Mouse (Mus musculus): ENCODE results near the gene Rpl27a.

Rpl27a gene

DNA sequence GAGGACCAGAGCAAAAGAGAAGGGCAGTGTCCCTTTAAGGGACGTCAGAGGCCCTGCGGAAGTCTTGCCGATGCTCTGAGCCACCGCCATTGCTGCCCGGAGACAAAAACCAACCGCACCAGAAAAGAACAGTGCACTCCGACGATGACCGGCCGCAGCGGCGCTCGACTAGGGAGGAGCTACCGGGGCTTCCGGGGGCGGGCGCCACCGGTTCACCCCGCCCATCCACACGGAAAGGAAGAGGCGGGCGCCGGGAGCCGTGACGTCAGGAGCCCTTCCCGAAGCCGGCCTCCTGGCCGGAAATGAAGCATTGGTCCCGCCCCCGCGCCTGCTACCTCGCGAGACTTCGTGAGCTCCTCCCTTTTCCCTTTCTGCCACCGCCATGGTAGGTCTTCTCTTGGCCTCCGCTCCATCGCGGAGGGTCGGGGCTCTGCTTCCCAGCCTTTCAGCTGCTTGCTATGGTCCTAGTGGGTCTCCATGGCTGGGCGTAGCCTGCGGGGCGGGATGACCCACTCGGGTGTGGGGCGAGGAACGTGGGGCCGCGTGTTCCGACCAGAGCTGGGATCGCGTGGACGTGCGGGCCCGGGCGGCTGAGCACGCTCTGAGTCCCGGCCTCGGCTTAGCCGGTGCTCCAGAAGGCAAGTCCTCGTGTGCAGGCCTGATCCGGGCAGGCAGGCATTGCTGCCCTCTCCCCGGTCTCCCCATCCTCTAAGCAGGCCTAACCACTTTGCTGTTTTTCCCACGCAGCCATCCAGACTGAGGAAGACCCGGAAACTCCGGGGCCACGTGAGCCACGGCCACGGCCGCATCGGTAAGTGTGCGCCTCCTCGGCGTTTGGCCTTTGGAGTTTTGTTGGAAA, at the start of gene Rpl27a:
Gene Rpl27a, plus strand, starts transcription at position 310 of the 859 bp plus-strand sequence.
- peak; percentile 94 for DNase-seq (ENCODE audit: low spot score)

DNA sequence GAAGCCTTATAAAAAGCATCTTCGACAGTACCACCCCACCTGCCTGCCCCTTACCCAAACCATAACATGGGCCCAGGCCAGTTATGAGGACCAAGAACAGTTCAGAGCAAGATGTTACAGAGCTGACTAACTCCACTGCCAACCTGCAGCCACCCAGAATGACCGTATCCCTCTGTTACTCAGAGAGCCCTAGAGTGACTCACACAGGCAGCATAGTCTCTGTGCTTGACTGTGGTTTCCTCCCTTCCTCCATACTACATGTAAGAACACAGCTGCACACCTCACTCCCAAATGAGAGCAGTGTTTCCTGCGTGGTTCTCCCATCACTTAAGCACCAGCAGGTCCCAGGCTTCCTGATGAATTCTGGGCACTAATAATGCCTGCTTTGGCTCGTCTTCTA, 48.2 kb upstream of the Rpl27a start:
- no peak for DNase-seq (ENCODE audit: low spot score)

DNA sequence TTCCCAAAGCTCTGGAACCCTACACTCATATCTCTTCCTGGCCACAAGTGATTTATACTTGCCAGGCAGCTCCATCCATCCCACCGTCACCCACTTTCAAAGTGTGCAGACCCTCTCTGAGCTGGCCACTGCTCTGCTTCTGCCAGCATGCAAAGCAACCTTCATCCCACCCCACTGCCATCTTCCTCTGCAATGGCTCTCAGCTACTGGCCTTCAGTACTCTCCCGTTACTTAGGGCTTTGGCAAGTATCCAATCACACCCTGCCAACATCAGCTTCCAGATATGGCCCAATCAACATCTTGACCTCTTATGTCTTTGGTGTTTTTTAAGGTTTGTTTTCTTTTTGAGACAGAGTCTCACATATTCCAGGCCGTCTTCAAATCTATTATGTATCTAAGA, 41.0 kb upstream of the Rpl27a start:
- no peak for DNase-seq (ENCODE audit: low spot score)

DNA sequence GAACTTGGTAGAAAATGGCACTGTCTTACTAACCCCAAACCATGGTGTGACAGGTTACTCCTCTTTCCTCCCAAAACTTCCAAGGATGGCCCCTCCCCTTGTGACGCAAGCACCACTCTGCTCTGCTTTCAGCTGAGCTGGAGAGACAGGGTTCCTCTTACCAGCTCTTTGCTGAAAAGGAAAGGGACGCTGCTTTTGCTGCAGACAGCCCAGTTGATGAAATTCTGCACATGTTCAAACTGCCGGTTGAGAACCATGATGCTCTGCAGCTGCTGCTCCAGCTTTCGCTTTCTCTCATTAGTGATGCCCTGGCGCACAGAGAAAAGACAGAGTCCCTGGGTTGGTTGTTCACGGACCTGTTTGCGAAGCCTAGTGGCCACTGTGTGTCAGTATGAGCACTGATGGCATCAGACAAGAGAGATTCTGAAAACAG, 38.2 kb upstream of the Rpl27a start:
- no peak for DNase-seq (ENCODE audit: low spot score)

DNA sequence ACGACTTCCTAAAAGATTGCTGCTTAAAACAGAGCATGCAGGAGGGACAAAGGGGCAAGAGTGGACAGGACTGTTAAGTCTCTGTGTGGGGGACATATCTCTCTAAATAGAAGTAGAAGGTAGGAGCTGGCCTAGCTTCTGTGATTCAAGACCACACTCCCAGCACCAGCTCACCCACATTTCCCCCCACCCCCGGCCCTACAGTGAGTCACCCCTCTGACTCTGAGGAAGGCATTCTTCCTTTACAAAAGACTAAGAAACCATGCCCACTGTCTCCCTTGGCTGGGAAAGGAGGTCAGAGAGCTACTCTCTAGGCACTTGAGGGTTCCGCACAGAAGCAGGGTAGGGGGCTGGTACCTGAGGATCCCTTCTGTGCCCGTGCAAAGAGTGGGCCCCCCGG, 34.7 kb upstream of the Rpl27a start:
- DNase-seq (ENCODE audit: low spot score), result no peak

DNA sequence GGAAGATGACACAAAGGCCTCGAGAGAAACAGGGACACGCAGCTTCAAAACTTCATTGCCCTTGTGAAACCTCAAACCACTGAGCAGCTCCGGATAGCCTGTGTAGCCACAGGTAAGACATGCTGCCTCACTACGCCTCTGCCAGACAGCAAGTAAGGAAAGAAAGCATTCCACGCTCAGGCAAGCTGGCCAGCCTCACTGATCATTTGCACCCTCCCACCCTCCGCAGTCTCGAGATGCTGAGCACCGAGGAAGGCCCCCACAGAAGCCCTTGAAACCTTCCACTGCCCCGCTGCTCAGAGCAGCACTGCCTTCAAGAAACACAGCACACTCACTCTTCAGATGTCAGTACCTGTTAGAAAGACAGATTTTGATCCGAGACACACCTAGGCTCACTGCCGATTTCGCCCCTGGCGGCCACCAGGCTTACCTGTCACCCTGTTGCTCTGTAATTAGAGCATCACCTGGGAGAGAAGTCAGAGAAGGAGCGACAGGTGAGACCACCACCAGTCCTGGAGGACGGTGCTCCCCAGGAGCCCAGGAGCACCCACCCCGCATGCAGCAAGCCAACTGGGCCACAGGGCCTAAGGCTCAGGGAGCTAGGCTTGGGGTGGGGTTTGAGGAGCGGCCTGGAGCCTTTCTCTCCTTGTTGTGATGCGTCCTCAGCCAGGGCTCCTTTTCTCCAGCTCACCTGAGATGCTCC, 26.2 kb upstream of the Rpl27a start:
- no peak for DNase-seq (ENCODE audit: low spot score)

DNA sequence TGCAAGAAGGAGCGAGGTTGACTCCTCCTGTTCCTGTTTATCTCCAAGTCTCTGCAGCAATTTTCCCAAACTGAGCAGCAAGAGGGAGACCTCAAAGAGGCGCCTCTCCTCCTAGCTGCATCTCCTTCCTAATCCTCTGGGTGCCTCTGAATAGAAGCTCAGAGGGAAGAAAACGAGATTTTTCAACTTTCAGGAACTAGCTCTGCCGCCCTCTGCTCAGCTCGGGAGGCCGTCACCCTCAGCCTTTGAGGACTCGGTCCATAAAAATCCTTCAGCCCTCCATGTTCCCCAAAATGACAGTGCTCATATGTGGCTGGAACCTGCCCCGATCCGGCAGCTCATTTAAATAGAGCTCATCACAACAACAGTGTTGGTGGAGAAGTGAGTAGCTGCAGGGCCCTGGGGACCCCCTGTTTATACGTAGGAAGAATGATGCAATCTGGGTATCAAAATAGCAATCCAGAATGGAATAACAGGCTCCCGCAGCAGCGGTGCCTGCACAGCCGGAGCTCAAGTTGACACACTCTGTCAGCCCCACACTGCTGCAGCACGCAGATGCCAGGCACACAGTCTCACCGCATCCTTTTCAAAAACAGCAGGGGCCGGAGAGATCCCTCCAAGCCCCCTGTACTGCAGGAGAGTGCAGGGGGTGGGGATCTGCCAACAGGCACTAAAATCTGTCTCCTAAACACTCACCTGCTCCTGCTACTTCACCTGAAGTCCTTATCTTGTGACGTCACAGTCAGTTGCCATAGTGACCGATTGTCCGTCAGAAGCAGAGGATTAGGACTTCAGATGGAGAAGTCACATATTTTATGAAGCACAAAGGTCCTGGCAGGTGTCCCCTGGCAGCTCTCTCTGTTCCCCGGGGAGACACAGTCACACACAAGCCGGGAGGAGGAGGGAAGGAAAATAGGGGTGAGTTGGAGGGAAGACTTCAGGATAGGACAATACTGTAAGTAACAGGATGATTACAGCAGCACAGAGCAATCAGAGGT, 25.3 kb upstream of the Rpl27a start:
- DNase-seq (ENCODE audit: low spot score), result no peak

DNA sequence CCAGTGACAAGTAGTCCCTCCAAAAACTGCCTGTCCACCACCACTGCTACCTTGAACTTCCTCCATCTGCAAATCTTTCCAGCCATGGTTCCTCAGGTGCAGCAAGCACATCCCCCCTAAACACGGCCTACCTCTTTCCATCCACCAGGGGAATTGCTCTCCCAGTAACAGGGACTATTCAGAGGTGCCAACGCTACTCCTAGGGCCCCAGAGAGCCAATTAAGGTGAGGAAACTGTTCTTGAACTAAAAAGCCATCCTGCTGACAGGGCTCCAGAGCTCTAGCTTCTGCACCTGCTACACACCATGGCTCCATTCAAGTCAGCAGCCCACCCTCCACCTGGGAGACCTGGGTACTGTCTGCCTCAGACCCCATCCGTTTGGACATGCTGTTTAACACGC, 21.4 kb upstream of the Rpl27a start:
- DNase-seq (ENCODE audit: low spot score), result no peak

DNA sequence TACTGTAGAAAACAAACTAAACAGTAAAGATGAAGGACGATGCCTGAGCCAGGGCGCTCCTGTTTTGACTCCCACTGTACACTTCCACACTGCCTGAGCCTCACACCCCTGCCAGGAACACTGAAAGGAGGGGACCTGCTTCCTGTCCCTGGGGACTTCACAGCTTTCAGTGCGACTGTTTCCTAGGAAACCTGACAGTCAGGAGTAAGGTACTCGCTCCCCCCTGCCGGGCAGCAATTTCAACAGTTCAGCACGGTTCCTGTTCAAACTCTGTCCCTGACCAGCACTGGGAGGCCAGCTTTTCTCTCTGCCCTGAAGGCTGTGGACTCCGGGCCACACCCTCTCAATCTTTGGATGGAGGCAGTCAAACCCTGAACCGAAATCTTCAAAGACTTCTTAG, 11.8 kb upstream of the Rpl27a start:
- no peak for DNase-seq (ENCODE audit: low spot score)

DNA sequence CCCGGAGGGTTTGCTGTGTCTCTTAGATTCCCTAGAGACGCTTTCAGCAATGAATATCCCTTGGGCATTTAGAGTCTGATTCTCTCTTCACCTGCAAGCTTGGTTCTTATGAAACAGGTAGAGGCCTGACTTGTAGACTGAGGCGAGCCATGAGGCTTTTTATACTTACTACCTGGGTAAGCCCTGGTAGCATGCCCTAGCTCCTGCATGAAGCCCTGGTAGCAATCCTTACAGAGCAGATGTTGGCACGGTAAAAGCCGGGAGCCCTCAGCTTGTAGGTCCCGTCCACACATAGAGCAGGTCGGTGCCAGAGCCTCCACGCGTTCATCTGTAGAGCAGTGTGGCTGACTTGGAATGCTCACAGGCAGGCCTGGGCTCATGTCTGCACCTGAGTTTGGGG, 11.4 kb upstream of the Rpl27a start:
- no peak for DNase-seq (ENCODE audit: low spot score)

DNA sequence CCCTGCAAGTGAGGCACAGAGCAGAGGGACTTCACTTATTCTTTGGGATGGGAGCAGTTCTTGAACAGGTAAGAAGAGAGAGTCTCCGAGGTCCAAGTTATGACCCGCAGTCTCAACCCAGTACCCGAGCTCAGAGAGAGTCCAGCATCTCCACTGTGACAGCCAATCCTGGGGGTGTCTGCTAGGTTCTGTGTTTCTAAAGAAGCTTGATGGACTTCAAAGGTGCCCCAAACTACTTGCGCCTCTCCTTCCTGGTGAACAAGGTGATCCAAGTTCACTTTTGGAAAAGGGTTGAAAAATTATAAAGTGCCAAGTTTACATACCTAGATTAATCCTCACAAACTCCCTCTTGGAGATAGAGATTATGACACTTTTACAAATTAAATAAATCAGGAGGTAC, 10.9 kb upstream of the Rpl27a start, which contains the start of gene Trim66:
Gene Trim66, minus strand, starts transcription at position 101 of the 400 bp plus-strand sequence.
- DNase-seq (ENCODE audit: low spot score), result no peak

DNA sequence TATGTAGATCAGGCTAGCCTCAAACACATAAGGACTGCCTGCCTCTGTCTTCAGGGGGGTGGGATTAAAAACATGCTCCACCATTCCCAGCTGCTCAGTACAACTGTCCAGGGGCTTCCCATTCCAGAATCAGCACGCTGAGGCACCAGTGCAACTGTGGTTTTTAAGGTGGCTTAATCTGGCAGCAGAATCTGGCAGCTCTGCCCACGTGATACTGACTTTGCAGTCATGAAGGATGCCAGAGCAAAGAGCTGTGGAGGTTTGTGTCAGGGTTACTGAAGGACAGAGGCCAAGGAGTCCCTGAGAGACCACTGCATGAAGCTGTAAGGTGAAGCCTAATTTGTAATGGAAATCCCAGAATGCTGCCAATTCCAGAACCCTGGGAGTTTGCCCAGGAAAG, 8.1 kb upstream of the Rpl27a start:
- no peak for DNase-seq (ENCODE audit: low spot score)

DNA sequence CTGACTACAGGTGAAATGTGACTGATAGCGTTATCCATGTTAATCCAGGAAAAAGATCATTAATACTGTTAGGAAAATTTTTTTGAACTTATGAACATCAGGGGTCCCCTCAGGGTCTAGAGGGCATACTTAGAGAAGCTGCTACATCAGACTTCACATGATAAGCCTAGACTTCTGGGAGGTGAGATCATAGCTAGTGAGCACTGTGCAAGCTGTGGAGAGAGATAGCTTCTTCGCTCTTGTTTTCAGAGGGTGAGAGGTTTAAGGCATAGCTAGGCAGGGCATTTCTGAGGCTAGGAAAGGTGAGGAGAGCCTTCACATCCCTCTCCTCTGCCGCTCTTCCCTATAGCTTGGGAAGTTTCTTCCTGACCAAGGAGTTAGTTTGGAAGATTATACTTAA, 7.1 kb upstream of the Rpl27a start:
- DNase-seq (ENCODE audit: low spot score), result no peak

DNA sequence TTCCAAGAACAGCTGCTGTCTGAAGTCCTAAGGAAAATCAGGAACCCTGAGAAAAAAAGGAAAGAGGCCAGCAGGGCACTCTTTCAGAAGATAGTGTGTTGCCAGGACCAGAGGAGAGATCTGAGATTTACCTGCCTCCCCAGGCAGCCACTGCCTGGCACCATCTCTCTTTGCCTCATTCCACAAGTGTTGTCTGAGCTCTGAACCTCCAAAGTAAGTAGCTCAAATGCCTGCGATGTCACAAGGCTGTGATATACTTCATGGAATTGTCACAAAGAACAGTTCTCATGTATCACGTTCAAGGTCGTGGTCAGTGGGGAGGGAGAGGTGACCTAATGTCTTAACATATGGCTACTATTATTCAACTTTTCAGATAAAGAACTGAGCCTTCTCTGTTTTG, 2.4 kb upstream of the Rpl27a start:
- no peak for DNase-seq (ENCODE audit: low spot score)

DNA sequence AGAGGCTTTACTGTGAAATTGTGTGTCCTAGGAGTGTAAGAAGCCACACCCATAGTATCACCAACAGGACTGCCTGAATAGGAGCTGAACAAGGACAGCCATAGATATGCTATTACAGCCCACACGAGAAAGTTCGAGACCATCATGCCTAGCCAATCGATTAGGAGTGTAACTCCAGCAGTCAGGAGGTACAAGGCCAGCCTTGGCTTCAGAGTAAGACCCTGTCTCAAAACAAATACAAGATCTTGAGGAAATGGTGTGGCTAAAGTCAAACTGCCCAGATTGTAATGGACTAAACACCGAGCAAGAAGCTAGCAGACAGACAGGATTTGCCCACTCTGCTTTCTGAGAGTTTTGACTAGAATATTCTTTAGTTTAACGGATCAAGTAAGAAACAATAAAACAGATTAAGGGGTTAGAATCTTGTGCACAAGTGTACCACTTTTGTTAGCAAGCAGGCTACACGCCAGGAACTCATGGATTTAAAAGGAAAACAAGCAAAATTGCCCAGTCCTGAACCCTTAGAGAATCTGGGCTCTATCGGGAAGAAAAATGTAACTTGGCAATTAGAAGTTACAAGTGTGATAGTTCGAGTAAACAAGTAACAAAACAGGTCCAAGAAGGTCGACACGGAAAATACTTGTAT, 788 bp upstream of the Rpl27a start:
- DNase-seq (ENCODE audit: low spot score), result no peak

DNA sequence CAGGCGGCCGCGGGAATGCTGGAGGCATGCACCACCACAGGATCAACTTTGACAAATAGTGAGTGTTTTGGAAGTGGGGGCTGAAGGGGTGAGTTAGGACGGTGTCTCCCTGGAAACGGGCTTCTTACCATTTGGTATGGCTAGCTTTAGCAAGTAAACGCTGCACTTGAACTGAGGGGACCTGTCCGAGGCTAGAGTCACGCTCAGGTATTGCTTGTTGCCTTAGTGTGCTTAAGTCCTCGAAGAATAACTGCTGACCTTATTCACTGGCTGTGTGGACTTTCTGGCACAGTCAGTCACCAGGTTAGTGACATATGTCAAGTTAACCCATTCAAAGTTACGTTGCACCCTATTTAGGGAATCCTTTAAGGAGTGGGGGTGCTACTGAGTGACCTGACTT, 989 bp downstream of the Rpl27a start:
- DNase-seq (ENCODE audit: low spot score), result no peak

DNA sequence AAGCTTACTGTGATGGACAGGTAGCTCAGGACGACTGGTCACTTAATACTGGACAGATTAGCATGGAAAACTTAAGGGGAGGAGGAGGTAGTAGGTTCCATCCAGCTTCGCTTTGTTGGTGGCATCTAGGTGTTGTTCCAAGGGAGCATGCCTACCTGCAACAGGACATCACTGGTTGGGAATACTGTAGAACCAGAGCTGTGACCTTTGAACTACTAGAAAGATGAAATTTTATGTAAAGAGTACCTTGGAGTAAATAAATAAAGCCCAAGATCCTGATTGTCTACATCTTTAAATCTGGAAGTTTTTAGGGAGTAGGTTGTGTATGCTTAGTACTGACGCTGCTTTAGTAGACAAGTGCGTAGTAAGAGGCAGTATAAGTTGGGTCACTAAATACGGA, 3.1 kb downstream of the Rpl27a start:
- DNase-seq (ENCODE audit: low spot score), result no peak

DNA sequence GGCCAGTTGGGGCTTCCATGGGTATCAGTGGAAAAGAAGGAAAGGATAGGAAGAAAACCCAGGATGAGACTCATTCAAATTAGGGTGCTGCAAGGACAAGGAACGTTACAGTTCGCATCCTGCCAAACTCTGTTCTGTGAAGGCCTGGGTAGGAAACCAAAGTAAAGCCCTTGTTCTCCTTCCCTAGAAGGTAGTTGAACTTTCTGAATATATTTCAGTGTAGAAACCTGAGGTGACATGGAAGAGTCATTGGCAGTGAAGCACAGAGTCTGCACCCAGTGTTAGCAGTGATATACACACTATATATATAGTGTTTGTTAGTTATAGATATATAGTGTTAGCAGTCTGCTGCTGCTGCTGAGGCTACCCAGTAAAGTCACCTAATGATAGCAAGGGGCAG, 4.4 kb downstream of the Rpl27a start:
- DNase-seq (ENCODE audit: low spot score), result no peak

DNA sequence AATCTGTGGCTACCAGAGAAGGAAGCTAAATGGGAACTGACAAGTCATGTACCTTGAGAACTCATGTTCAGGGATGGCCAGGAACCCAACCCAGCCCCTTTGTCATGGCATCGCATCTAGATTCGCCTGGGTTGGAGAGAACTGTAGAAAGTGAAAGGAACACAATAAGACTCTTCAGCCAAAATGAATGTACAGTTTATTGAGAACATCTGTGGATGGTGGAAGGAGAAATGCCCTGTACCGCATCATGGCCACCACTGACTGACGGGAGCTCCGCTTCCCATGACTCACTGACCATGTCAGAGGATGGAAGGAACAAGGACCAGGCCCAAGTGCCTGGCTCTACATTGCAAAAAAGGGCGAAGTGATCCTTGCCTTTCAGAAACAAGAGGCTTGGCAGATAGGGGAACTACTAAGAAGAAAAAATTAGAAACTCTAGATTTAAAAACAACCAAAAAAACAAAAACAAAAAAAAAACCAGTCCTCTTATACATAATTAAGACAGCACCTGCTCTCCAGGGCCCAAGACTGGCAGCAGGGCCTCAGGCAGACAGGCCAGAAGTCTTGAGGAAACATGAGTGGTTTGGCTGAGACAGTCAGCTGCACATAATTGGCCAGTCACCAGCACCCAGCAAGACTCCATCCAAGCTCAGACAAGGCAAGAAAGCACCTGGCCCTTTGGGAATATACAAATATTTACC, 4.9 kb downstream of the Rpl27a start:
- no peak for DNase-seq (ENCODE audit: low spot score)

DNA sequence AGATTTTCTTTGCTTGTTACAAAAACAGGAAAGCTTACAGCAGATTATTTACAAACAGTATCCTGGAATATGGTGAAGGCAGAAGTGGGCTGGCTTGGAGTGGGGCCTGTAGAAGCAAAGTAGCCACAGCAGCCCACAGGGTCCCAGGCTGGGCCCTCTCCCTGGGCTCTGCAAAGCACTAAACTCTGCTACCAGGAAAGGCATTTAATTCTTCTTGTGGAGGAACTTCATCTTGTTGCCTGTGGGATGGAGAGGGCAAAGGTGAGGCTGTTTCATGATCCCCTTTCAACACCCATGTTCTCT, 5.4 kb downstream of the Rpl27a start:
- no peak for DNase-seq (ENCODE audit: low spot score)

DNA sequence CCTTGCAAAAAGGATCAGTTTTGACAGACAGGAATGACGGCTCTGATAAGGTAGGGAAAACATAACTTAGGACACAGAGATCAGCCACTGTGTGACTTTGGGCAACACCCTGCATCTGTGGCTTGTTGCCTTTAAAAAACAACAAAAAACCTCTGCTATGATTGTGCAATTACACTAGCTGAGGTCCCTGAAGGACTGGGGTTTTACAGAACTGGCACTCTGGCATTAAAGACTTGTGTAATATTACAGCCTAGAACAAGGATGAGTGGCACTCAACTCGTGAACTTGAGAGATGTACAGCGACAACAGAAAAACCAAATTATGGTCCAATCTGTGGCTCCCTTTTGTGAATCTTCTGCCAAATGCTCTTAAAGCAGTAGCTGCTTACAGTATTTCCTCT, 5.8 kb downstream of the Rpl27a start:
- DNase-seq (ENCODE audit: low spot score), result no peak
